Mouse (Mus musculus) kidney, embryonic 16.5 days (tissue): ENCODE measurements at regions not wholly inside any gene's neighbourhood (a gene's known extent, or its start where the extent isn't known, plus 50 kb on each side); places are given as distances from the start of the nearest gene placed in this dataset.

Source experiments
- ATAC-seq: fragments of 200-750 bp; cut with Nextera tagmentation; 2 replicates; pipeline ENCODE4 v1.8.0; 2017; ENCODE audit warnings: moderate TSS enrichment; ENCODE audit not compliant: low FRiP score, low TSS enrichment
- H3K27ac ChIP-seq: fragments of 300-500 bp; sonication (generic); 2 replicates; pipeline ENCODE4 v1.5.1; 2014; ENCODE audit warnings: low read length
- H3K27me3 ChIP-seq: fragments of 300-500 bp; sonication (generic); 2 replicates; pipeline ENCODE4 v1.6.1; 2014; ENCODE audit warnings: low read length, control low read depth, mixed read lengths; ENCODE audit not compliant: insufficient read depth
- H3K36me3 ChIP-seq: fragments of 300-500 bp; sonication (generic); 2 replicates; pipeline ENCODE4 v1.6.1; 2014; ENCODE audit warnings: low read length, control low read depth, mixed read lengths; ENCODE audit not compliant: insufficient read depth
- H3K4me1 ChIP-seq: fragments of 300-500 bp; sonication (generic); 2 replicates; pipeline ENCODE4 v1.6.1; 2014; ENCODE audit warnings: low read length, control low read depth, mixed read lengths; ENCODE audit not compliant: insufficient read depth
- H3K4me2 ChIP-seq: fragments of 300-500 bp; sonication (generic); replicated peaks from 2 replicates; pipeline ENCODE4 v1.6.1; 2014; ENCODE audit warnings: low read depth, low read length
- H3K4me3 ChIP-seq: fragments of 300-500 bp; sonication (generic); 2 replicates; pipeline ENCODE4 v1.5.1; 2014; ENCODE audit warnings: mild to moderate bottlenecking, low read length
- H3K9ac ChIP-seq: fragments of 300-500 bp; sonication (generic); replicated peaks from 2 replicates; pipeline ENCODE4 v1.6.1; 2014; ENCODE audit warnings: low read length
- H3K9me3 ChIP-seq: fragments of 300-500 bp; sonication (generic); 2 replicates; pipeline ENCODE4 v1.6.1; 2016; ENCODE audit warnings: low read length, control low read depth
- whole genome bisulfite sequencing: fragments of 180-500 bp; shearing (Covaris S2); extraction: QIAGEN DNeasy Blood & Tissue Kit; methylation state at CpG from one replicate; pipeline ENCODE4 v1.1.7; 2014; 5-methylcytosine and 5-hydroxymethylcytosine counted together

DNA sequence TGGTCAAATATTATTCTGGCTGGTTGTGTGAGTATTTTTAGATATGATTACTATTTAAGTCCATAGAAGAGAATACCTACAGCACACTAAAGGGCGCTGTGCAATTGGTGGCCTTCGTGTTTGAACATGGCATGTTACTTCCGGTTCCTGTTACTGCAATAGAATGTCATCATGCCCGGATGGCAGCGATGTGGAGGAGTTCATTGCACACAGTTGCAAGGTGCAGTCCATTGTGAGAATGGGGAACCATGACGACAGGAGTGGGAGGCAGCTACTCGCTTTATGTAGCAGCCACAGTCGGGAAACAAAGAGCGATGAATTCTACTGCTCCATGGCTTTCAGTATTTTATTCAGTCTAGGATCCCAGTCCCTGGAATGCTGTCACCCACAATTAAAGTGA lies 245.5 kb upstream of the 5930422O12Rik start:
- no peak for ATAC-seq
- WGBS = 88% methylated on average over 9 of the region's 9 CpGs
- no peaks in the 10 kb centered on the region for H3K27me3 ChIP-seq
- no peak overlapping the region for H3K4me3 ChIP-seq
- no peaks in the 10 kb centered on the region for H3K4me1 ChIP-seq
- no peak overlapping the region for H3K4me2 ChIP-seq
- H3K9me3 ChIP-seq = no peaks in the 10 kb centered on the region; the same call in 1 of the 2 replicates
- H3K9ac ChIP-seq = no peak overlapping the region
- no peak overlapping the region for H3K27ac ChIP-seq
- no peaks in the 10 kb centered on the region for H3K36me3 ChIP-seq
